Mouse (Mus musculus): ENCODE results near the gene Kcnip4.

Gene Kcnip4

DNA sequence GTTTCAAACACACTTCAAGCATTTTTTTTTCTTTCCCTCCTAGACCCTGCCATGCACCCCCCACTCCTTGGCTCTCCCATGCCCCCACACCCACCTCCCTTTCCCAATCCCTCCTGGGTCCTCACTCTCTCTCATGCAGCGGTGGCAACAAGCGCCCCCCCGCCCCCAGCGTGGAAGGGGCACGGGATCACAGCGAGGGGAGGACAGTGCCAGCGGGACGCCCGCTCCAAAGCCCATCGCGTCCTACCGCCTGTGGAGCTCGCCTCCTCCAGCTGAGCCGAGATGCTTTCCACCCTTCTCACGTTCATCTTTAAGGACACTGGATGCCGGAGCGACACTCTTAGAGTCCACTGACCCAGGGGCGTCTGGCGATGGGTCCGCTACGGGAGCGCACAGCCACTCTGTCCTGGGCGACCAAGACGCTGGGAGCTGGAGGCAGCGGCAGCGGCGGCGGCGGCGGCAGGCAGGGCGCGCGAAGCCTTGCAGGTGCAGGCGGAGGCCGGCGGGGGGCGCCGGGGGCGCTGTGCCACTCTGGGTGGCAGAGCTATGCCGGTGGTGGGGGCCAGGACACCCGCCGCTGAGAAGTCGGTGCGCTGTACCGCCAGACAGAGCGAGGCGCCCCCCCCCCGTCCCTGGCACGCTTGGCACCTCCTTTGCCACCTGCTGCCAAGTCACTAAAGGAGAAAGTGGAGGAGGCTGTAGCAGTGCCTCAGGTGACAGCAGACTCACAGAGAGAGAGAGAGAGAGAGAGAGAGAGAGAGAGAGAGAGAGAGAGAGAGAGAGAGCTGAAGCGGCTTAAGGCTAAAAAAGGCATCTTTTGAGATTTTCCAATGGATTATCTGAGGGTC is at the start of gene Kcnip4:
TSS of gene Kcnip4 (minus strand) at position 514 of the 848 bp plus-strand sequence.
- DNase-seq: no peak

DNA sequence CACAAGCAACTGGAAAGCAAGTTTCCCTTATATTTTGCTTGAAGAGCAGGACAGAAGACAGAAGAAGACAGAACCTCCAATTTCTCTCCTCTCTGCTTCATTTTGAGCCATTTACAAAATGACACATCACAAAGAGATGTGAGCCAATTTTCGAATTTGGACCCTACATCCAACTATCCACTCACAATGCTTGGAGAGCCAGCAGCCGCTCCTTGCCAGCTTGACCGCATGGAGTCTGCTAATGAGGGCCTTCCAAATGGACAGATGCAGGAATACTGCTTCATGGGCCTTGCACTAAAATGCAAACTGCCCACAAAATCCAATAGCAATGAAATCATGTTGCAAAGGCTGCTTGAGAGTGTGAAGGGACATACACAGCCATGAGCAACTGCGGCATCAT is 47.2 kb upstream of the Kcnip4 start:
- no peak for DNase-seq

DNA sequence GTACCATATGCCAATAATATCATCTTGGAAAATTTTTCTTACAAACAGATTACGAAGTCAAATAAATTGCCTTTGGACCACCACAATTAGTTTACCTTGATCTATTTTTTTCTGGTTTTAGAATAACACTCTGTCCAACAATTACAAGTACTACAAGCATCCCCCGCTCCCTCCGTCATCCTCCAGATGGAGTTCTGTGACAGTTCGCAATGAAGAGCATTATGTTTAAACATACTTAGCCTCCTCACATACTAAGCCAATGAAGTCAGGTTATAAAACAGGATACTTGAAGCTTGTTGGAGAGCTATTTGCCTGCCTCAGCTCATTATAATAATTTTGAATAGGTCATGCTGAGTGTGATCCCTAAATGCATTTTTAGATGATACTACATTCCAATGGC is 39.0 kb upstream of the Kcnip4 start:
- DNase-seq: no peak

DNA sequence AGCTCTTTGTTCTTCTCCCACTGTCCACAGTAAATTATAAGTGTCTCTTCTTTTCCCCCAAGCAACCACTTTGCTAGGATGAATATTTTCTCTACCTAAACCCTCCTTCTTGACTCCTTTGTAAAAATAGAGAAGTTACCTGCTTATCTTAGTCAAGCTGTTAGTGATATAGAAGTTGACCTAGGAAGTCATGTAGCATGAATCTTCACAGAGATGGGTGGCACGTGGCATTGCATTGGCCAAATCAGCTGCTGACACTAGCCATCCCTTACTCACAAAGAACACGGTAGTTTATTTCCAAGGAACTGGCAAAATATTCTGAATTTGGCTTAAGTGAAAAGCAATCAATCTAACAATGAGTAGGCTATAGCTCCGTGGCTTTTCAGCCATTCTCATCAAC is 32.7 kb upstream of the Kcnip4 start:
- DNase-seq: no peak

DNA sequence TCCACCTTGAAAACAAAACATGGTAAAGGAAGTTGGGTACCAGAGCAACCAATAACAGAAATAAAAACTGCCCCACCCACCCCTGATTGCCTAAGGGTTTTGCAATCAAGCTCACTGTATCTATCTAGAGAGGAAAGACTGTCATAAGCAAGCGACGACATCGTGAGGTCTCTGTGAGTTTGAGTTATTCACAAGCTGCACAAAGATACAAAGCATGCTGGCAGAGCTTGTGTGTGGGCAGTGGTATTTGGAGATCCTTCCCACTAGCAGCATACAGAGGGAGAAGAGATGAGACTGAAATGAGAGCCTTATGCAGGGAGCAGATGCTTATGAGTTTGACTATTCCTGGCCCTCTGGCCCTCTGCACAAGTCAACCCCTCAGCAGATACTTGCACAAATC is 23.2 kb upstream of the Kcnip4 start:
- no peak for DNase-seq

DNA sequence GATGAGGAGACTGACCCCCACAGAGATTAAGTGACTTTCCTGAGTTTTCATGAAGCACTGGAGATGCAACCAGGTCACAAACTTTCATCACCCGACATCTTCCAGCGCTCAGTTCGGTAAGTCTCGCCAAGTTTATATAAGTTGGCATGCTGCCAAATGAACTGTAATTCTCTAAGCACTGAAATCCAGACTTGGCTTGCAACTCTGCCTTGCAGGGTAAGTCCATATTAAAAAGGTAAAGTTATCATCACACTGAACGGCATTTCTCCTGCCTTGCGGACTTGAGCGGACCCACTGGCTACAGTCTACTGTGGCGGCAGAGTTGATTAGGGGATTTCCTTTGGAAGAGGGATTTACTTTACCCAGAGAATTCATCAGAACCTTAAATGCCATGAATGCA is 4.7 kb upstream of the Kcnip4 start:
- DNase-seq: no peak

DNA sequence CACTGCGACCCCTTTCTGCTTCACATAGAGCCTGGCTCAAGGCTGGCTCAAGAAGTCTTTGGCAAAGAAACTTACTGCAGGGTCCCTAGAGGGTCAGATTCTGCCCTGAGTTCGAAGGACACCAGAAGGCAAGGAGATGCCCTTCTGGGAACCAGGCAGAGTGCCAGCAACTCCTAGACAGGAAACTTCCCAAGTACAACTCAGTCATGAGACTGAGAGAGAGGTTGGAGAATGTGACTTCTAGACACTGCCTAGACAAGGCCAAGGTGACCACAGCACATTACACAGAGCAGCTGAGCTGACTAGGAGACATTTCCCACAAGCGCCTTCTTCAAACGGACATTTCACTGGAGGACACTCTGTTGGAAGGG is 520 bp upstream of the Kcnip4 start:
- DNase-seq: no peak

DNA sequence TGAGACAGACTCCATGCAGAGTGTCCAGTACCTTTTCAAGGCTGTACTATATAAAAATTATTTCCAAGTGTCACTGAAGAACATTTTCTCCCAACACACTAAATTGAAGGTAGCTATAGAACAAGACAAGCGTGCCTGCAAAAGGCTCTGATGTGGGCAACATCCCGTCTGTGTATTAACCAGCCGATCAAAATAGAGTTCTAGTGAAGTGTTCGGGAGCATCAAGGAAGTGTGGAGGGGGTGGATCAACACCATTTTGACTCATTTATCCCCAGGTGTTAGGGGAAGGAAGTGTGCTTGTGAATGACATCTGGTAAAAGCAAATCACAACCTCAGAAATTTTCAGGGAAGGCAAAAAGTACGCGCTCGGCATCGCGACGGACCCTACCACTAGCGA is 712 bp downstream of the Kcnip4 start:
- DNase-seq: no peak

DNA sequence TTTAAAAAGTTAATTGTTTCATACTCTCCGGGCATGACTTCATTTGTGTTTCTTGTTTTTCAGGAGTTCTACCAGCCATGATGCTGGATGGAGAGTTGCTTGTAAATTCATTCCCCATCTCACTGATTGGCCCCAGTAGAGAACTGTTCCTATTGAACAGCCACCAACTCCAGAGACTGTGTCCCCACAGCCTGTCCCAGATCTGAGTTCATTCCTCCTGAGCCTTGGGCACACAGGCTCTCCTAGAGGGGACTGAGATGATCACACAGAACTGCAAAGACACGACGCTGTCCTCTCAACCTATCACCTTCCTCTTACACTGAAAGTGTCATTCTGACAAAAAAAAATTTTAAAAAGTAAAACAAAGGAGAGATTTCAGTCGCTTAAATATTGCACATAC is 1.7 kb downstream of the Kcnip4 start:
- DNase-seq: no peak

DNA sequence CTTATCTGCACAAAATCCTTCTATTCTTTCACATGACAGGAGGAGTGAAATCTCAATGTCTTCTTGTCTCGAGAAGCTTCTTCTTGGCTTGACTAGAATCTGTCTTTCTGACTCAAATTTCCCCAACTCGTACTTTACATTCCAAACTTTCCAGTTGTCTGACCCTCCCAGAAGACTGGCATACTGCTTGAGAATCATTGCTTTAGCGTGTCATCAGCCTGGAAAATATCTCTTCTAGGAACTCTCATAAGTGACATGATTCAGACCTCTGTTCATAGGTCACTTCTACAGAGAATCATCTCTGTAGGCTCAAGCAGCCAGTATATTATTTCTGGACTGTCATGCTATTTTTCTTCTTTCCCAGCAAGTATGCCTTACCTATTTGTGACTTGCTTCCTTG is 26.0 kb downstream of the Kcnip4 start:
- DNase-seq: no peak

DNA sequence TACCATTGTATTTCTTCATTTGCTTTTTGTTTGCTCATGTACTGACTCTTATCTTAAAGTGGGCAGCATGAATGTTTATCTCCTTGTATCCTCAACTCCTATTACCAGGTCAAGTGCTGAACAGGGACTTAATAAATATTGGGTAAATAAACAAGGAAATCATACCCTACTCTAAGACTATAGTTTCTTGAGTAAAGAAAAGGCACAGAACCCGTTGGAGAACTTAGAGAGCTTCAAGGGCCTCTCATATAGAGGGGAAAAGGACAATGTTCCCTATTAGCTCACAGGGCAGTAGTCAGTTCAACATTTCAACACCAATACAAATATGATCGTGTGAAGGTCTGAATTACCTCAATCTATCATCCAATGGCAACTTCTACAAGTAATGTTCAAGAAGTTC is 37.4 kb downstream of the Kcnip4 start:
- no peak for DNase-seq

DNA sequence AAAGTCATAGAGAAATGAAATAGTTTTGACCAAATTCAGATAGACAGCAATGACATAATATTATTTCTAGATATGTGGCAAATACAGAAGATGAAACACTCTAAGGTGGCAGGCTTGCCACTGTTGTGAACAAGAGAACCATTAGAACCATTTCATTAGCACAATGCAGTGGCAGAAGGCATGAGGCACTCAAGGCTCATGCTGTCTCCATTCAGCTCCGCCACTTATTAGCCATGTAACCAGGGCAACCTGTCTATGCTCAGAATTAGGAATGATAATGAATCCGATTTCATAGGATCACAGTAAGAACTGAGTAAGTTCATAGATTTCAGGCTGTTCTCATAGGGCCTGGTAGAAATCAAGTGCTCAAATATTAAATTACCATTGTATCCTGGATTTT is 54.0 kb downstream of the Kcnip4 start:
- DNase-seq: no peak

DNA sequence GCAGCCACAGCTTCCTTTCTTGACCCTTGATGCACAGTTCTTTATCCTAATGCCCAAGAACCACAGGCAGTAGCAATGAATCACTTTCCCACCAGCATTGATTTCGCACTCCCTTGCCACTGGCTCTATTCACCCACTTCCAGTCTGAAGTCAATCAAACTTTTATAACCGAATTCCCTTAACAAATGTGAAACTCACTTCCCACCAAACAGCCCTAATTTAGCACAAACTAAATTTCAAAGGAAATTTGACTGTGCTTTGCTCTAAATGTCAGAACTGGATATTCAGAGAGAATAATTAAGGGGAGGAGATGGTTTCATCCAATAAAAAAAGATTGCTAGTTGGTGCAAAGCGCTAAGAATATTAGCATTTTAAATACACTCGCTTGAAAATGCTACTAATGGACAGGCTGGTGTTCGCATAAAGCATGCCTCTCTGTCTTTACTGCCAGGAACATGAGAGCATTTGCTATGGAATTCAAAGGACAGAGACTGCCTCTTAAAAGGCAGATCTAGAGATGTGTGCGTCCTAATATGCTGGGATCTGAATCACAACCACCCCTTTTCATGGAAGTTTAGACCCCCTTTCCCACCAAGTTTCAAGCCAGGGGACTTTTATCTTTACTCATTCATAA is 63.9 kb downstream of the Kcnip4 start:
- no peak for DNase-seq

DNA sequence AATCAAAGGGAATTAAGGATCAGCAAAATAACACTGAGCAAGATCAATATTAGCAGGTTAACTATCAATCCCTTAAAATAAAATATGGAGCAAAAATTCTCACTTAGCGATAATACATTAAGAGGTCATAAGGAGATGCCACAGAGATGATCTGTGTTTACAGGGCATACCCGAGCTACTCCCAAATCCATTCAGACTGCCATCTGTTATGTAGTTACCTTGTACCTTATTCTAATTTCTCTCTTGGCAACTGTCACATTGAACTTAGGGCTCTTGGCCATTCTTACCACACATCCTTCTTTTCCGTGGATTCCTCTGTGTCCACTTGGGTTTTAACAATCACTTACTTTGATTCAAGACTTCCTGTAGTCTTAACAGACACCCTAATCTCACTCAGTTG is 71.6 kb downstream of the Kcnip4 start:
- DNase-seq: no peak

DNA sequence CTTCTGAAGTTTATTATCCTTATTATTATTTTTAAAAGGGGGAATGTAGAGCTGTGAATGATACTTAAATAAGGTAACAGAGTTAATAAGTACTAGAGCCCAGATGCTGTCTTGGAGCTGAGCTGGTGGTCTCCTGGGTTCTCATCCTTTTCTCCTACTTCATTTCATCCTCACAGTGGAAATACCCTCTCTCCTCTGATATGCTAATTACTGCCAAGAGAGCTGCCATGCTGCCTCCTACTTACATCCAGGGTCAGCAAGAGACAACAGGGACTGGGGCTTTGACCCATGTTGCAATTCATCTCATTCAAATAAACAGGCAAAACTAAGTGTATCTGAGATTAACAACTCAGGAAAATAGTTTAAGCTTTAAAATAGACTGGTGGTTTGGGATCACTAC is 73.4 kb downstream of the Kcnip4 start:
- no peak for DNase-seq

DNA sequence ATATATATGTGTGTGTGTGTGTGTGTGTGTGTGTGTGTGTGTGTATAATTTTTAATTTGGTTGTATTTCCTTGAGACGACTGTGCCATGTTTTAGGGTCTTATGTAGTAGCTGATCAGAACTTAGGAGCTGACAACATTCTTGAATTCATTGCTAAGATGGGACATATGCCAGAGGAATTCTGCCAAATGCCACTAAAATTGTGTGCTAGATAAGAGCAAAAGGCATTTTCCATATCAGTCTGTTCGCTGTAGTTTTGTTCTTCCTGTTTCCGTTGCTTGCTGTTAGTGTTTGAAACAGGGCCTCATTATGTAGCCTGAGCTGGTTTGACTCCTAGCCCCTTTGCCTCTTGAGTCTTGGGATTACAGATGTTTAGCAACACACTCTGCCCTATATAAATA is 73.8 kb downstream of the Kcnip4 start:
- DNase-seq: no peak

DNA sequence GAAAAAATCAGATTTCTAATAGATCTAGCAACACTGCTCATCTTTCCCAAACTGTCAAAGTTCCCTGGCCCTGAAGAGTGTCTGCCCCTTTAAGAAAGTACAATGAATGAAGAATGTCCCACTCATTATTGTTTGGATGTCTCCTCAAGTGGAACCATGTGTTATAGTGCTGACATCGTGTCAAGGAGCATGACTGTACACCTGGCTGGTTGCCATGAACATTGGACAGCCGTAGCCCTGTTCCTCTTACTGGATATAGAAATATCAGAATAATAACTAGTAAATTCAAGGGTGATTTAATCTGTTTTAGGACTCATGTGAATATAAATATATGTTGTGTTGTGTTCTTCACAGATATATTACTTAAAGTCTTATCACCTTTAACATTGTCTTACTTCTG is 87.5 kb downstream of the Kcnip4 start:
- DNase-seq: no peak

DNA sequence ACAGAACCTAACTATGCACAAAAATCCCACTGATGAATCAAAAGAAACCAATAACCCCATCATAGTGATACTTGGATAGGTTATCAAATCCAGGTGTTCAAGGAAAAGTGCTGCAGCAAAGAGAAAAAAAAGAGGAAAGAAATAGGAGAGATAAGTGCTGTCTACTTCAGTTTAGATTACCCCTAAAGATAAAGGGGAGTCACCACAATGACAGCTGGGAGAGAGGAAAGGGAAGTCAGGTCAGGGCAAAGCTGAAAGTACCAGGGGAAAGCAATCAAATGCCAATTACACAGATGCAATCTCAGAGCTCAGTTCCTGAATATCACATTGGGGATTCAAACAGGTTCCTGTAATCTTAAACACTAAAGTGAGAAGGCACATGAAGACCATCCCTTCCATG is 97.0 kb downstream of the Kcnip4 start:
- DNase-seq: no peak

DNA sequence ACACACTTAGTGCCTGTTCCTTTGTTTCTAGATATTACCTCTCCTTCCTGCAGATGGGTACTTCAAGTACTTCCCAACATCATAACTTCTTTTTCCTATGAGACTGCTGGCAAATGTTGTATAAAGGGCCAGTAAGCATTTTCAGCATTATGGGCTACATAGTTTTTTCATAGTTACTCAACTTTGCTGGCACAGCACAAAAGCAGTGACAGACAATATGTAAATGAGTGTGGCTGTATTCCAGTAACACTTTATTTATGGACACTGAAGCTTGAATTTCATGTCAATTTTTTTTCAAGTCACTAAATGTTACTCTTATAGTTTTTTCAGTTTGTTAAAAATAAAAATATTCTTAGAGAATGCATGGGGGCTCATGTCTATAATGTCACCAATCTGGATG is 105.0 kb downstream of the Kcnip4 start:
- no peak for DNase-seq

DNA sequence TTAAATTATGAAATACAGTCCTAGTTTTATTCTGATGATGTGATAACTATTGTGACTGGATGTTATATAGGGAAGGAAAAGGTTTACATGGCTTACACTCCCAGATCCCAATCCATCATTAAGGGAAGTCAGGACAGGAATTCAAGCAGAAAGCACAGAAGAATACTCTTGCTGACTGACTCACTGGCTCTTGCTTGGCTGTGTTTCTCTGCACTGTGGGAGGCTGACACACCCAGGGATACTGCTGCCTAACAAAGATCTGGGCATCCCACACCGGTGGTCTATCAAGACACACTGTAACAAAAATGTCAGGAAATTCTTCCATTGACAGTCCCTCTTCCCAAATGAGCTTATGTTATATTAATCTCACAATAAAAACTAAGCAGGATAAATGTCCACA is 116.4 kb downstream of the Kcnip4 start:
- DNase-seq: no peak

DNA sequence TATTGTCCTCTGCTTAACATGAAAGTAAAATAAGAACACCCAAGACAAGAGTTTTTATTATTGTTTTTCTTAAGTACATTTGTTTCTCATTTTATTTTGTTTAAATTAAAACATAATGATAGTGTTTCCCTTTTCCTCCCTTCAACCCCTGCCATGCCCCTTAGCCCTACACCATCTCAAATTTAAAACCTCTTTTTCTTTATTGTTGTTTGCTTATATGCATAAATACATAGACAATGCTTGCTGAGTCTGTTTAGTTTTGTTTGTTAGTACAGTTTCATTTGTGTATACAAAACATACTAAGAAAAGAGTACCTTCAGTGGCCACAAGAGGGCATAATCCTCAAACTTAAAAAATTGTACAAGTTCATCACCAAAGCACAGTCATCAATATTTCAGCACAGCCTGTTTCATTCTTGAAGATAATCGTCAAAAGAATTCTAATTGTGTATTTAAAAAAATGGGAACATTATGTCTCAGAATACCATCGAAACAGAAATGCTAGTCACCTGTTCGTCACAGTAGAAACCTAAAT is 154.1 kb downstream of the Kcnip4 start:
- no peak for DNase-seq

DNA sequence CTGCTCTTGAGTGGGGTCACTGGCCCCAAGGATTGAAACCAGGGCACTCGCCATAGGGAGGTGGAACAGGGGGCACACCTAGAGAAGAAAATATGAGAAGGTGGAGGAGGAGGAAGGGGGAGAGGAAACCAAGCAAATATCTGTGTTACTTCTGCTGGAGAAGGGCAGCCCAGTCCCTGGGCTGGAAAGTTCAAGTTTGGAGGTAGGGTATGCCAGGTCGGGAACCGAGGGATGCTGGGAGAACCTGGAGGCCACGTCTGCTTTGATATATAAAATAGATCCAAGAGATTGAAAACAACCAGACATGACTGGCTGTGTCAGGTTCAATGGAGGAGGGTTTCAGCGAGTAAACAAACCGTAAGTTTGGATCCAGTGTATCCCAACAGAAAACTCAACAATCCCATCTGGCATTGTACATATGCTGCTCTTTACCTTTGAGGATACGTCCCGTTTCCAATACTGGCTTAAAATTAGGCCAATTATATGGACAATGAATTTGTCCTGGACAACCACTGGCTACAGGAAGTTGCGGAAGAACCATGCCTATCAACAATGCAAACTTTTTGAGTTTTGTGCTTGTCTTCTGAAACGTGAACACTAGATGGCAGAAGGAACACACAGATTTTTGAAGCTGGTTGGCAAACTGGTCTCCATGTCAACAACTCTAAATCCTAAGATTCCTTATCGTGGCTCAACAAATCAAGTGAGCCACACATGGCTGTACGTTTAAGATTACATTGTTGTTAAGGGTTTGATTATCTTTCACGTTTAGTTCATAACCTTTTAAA is 155.9 kb downstream of the Kcnip4 start:
- no peak for DNase-seq

DNA sequence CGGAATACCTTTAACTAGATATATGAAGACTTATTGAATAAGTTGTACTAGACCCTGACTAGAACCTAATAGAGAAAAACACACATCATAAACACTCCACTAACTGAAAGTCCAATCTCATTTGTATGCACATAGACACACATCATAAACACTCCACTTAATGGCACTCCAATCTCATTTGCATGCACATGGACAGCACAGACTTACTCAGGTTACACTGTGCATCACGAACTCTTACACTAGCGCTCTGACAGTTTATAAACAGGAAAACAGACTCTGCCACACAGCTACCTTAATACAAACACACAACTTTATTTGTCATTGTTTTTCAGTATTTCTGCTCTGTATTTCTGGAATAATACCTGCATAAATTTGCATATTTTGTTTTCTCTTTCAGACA is 168.3 kb downstream of the Kcnip4 start:
- no peak for DNase-seq

DNA sequence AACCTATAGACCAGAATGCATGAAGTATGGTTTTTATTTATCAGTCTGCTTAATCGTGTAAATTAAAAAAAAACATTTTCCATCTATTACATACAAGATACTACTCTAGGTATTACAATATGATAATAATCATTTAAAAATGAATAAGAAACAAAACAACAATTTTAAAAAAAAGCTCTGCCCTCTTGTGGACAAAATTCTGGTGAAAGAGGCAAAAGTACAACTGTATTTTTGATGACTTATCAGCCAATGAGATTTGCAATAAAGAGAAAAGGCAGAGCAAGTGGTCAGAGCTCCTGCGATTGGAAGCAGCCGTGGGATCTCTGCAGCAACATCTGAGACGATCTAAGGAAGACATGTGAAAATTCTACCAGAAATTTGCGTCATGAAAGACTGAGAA is 172.6 kb downstream of the Kcnip4 start:
- no peak for DNase-seq

Measured in thymus, postnatal 25 days (tissue).